Mouse (Mus musculus): ENCODE results near the gene Slc1a7. TPM values are rescaled to one million over a fixed set of nuclear protein-coding genes. Genes with fewer than 3 reads are reported as not detected.
A peak's percentile ranks its signal among the peaks of the same experiment; 100 is the strongest.

Gene Slc1a7
- polyA plus RNA-seq (2014; fragmentation: Nextera tagmentation; extraction: Ambion mirVana) = 0.08 TPM in 1 of 2 replicates, not detected in the other

DNA sequence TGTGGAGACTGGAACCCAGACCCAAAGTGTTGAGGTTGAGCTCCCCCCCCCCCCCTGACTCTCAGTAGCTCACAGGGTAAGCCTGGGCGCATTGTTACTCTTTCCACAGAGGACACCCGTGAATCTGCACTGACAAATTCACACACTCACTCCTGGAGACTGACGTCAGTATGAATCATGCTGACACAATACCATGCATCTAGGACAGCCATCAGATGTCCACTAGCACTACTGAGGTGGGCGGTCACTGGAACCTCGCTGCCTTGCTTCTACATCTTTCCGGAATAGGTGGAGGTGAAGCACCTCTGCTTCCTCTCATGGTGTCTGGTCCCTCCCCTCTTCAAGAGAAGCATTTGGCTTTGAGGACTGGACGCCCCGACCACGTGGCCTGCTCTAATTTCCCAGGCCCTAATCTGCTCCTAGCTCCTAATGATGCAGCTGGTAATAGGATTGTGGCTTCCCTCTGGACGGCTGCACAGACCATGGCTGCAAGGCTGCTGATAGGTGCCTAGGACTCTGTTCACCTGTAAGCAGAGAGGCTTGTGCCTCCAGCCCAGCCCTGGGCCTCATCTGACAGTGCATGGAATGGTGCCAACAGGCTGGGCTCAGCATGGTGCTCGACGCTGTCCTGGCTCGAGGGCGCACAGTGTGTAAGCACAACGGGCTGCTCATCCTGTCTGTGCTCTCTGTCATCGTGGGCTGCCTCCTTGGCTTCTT lies at the start of gene Slc1a7:
Slc1a7 (plus strand) TSS at position 367 of the 717 bp plus-strand sequence.
- no peak within 1 kb of the TSS for H3K4me2 ChIP-seq (replicated peaks)
- H3K9me3 ChIP-seq (ENCODE audit: control insufficient read depth, low read length) = no peaks in the 10 kb centered on the region
- H3K9ac ChIP-seq = no peak within 1 kb of the TSS
- no peak within 1 kb of the TSS for H3K27ac ChIP-seq
- DNase-seq (ENCODE audit: low spot score) = no peak
- no peaks in the 10 kb centered on the region for H3K36me3 ChIP-seq (replicated peaks; ENCODE audit: control insufficient read depth, insufficient read depth)
- WGBS = 77% methylated on average over 16 of the region's 16 CpGs
- no peak for ATAC-seq (ENCODE audit: low FRiP score)
- H3K27me3 ChIP-seq (ENCODE audit: control insufficient read depth, insufficient read depth, low read length) = no peaks in the 10 kb centered on the region
- H3K4me3 ChIP-seq (replicated peaks; ENCODE audit: low read length) = no peak within 1 kb of the TSS
- no peaks in the 10 kb centered on the region for H3K4me1 ChIP-seq (replicated peaks; ENCODE audit: control insufficient read depth, insufficient read depth, low read length)

DNA sequence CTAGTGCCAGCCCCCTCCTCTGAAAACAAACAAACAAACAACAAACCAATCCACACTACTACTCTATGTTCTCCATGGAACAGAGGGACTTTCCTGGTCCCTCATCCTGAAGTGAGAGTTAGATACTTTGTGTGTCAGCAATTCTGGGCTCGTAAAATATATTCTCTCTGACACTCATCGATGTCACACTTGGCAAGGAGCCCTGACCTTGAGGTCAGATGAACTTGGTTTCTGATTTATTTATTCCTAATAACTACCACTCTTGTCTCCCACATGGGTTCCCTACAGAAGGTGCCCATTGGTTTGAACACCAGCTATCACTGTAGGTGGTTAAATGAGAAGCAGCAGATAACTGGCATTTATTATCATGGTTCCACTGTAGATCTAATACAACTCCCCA lies 47.8 kb upstream of the Slc1a7 start:
- WGBS = 88% methylated on average over 2 of the region's 2 CpGs

DNA sequence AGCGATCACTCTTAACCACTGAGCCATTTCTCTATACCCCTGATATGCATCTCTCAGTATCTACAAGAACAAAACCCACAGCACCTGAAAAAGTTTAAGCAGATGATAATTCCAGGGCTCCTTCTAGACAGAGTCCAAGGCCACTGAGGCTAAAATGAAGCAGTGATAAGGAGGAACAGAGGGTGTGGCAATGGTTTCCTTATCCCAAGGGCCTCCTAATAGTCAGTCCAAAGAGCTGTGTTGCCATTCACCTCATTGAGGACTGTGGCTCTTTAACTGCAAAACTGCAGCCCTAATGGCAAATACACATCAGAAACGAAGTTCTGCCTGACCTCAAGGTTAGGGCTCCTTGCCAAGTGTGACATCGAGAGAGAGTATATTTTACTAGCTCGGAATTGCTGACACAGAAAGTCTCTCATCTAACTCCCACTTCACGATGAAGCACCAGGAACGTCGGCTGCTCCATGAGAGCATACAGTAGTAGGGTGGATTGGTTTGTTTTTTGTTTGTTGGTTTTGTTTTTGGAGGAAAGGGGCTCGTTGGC lies 46.9 kb upstream of the Slc1a7 start:
- 79% methylated on average over 8 of the region's 8 CpGs for WGBS
- no peak overlapping the region for H3K4me3 ChIP-seq (replicated peaks; ENCODE audit: low read length)
- ATAC-seq (ENCODE audit: low FRiP score) = no peak

More for the DNA sequence above, 47.8 kb upstream of the Slc1a7 start:
- no peak for DNase-seq (ENCODE audit: low spot score)
- Histone ChIP-seq H3K36me3 (replicated peaks; ENCODE audit: control insufficient read depth, insufficient read depth) (no peaks in the 10 kb centered on the region), H3K9ac (no peak overlapping the region), H3K4me1 (replicated peaks; ENCODE audit: control insufficient read depth, insufficient read depth, low read length) (peaks cover 8% of the 10 kb centered on the region; the same call in 1 of the 2 replicates), H3K27ac (no peak overlapping the region), H3K9me3 (ENCODE audit: control insufficient read depth, low read length) (no peaks in the 10 kb centered on the region), H3K4me2 (replicated peaks) (no peak overlapping the region), H3K27me3 (ENCODE audit: control insufficient read depth, insufficient read depth, low read length) (no peaks in the 10 kb centered on the region), H3K4me3 (replicated peaks; ENCODE audit: low read length) (no peak overlapping the region)
- no peak for ATAC-seq (ENCODE audit: low FRiP score)

DNA sequence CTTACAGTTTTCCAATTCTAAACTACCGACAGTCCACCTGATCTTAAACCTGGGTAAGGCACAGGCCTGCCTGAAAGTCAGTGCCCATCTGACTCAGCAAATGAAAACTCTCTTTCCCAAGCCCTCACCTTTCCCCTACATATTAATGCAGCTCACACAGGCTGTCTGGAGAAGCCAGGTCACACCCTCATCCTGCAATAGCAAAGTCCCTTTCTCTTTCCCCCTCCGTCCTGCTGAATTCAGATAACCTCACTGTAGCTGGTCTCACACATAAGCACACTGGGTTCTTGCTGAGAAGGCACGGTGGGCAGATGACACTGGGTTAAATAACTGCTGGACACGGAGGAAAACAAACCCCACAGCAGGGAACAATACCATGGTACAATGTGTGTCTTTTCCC lies 46.2 kb upstream of the Slc1a7 start:
- Histone ChIP-seq H3K27me3 (ENCODE audit: control insufficient read depth, insufficient read depth, low read length) (no peaks in the 10 kb centered on the region), H3K9me3 (ENCODE audit: control insufficient read depth, low read length) (no peaks in the 10 kb centered on the region), H3K4me3 (replicated peaks; ENCODE audit: low read length) (no peak overlapping the region), H3K4me1 (replicated peaks; ENCODE audit: control insufficient read depth, insufficient read depth, low read length) (peaks cover 8% of the 10 kb centered on the region; the same call in 1 of the 2 replicates), H3K36me3 (replicated peaks; ENCODE audit: control insufficient read depth, insufficient read depth) (no peaks in the 10 kb centered on the region), H3K4me2 (replicated peaks) (peak overlapping the region; percentile 82), H3K9ac (no peak overlapping the region), H3K27ac (no peak overlapping the region)
- WGBS = 51% methylated on average over 4 of the region's 4 CpGs
- ATAC-seq (ENCODE audit: low FRiP score) (no peak), DNase-seq (ENCODE audit: low spot score) (no peak)

More for the DNA sequence above, 46.9 kb upstream of the Slc1a7 start:
- DNase-seq (ENCODE audit: low spot score) = no peak
- H3K9ac ChIP-seq = no peak overlapping the region
- H3K36me3 ChIP-seq (replicated peaks; ENCODE audit: control insufficient read depth, insufficient read depth) = no peaks in the 10 kb centered on the region
- no peaks in the 10 kb centered on the region for H3K27me3 ChIP-seq (ENCODE audit: control insufficient read depth, insufficient read depth, low read length)
- no peaks in the 10 kb centered on the region for H3K9me3 ChIP-seq (ENCODE audit: control insufficient read depth, low read length)
- H3K27ac ChIP-seq = no peak overlapping the region
- H3K4me1 ChIP-seq (replicated peaks; ENCODE audit: control insufficient read depth, insufficient read depth, low read length) = peaks cover 8% of the 10 kb centered on the region; the same call in 1 of the 2 replicates
- no peak overlapping the region for H3K4me2 ChIP-seq (replicated peaks)

DNA sequence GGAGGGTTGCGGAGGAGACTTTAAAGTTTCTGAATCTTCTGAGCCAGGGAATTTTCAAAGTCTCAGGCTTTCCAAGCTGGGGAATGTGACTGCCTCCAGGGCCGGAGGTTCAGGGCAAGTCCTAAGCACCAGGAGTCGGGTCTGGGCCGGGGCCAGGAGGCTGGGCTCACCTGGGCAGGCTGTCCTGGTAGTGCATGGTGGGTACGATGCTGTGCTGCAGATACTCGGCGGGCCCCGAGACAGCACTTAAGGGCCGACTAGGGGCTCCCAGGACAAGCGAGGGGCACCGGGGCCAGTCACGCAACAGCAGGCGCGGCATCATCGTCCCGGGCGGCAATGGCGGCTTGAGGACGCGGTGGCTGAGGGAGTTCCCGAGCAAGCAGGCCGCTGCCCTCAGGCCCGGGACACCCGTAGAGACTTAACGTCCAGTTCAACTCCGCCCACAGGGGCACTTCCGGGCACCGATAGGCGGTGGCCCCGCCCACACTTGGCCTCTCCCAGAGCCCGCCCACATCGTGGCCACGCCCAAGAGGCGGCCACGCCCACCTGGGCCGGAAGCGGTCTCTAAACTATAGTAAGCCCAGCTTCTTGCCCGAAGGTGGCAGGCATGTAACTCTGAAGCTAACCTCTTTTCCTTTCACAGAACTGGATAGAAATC lies 44.9 kb upstream of the Slc1a7 start, which contains the start of gene Cpt2:
Cpt2 (minus strand) TSS at position 466 of the 658 bp plus-strand sequence.
- Histone ChIP-seq H3K4me3 (replicated peaks; ENCODE audit: low read length) (peak within 1 kb of the TSS; percentile 62), H3K27ac (peak within 1 kb of the TSS; percentile 48; the same call in 1 of the 2 replicates), H3K4me1 (replicated peaks; ENCODE audit: control insufficient read depth, insufficient read depth, low read length) (peaks cover 8% of the 10 kb centered on the region; the same call in 1 of the 2 replicates), H3K36me3 (replicated peaks; ENCODE audit: control insufficient read depth, insufficient read depth) (no peaks in the 10 kb centered on the region), H3K27me3 (ENCODE audit: control insufficient read depth, insufficient read depth, low read length) (no peaks in the 10 kb centered on the region), H3K9me3 (ENCODE audit: control insufficient read depth, low read length) (no peaks in the 10 kb centered on the region), H3K4me2 (replicated peaks) (peak within 1 kb of the TSS; percentile 82), H3K9ac (peak within 1 kb of the TSS; percentile 74)
- peak; percentile 89 for DNase-seq (ENCODE audit: low spot score)
- WGBS = 1% methylated on average over 38 of the region's 38 CpGs
- ATAC-seq (ENCODE audit: low FRiP score) = peak; percentile 91

DNA sequence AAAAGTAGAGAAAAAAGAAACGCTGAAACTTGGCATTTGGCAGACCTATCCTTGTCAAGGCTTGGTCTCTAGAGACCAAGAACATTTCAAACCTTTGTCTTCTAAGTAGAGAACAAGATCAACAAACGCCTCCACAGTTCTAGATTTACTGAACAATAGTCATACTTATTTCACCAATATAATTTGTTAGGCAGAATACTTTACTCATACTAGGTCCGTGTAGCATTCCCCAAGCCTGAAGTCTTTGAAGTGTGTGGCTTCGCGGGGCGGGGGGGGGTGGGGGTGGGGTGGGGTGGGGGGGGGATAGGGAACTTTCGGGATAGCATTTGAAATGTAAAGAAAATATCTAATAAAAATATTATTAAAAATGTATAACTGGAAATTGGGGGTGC lies 44.3 kb upstream of the Slc1a7 start:
- no peak overlapping the region for H3K27ac ChIP-seq
- no peak overlapping the region for H3K9ac ChIP-seq
- ATAC-seq (ENCODE audit: low FRiP score) = no peak; the same call in 1 of the 2 replicates
- H3K9me3 ChIP-seq (ENCODE audit: control insufficient read depth, low read length) = no peaks in the 10 kb centered on the region
- DNase-seq (ENCODE audit: low spot score) = no peak
- H3K4me2 ChIP-seq (replicated peaks) = peak overlapping the region; percentile 82
- H3K36me3 ChIP-seq (replicated peaks; ENCODE audit: control insufficient read depth, insufficient read depth) = no peaks in the 10 kb centered on the region
- H3K4me1 ChIP-seq (replicated peaks; ENCODE audit: control insufficient read depth, insufficient read depth, low read length) = peaks cover 8% of the 10 kb centered on the region; the same call in 1 of the 2 replicates
- no peaks in the 10 kb centered on the region for H3K27me3 ChIP-seq (ENCODE audit: control insufficient read depth, insufficient read depth, low read length)
- WGBS = 45% methylated on average over 7 of the region's 7 CpGs
- H3K4me3 ChIP-seq (replicated peaks; ENCODE audit: low read length) = peak overlapping the region; percentile 62

DNA sequence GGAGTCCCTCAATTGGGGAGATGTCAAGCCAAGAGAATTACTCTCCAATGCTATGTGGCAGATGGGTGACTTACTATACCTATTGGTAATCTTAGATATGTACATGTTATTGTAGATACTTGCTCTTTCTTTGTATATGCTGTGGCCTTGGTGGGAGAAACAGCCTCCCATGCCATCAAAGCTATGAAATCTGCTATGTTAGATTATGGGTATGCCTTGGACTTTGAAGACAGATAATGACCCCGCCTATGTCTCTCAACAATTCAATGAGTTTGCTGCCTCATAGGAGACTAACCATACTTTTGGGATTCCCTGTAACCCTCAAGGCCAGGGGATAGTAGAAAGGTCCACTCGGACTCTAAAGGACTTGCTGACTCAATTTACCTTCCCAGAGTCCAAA lies 39.9 kb upstream of the Slc1a7 start:
- no peaks in the 10 kb centered on the region for H3K9me3 ChIP-seq (ENCODE audit: control insufficient read depth, low read length)
- no peak overlapping the region for H3K4me2 ChIP-seq (replicated peaks)
- H3K36me3 ChIP-seq (replicated peaks; ENCODE audit: control insufficient read depth, insufficient read depth) = no peaks in the 10 kb centered on the region
- H3K4me3 ChIP-seq (replicated peaks; ENCODE audit: low read length) = no peak overlapping the region
- DNase-seq (ENCODE audit: low spot score) (no peak), ATAC-seq (ENCODE audit: low FRiP score) (no peak)
- WGBS = 76% methylated on average over 2 of the region's 2 CpGs
- no peak overlapping the region for H3K9ac ChIP-seq
- no peak overlapping the region for H3K27ac ChIP-seq
- no peaks in the 10 kb centered on the region for H3K4me1 ChIP-seq (replicated peaks; ENCODE audit: control insufficient read depth, insufficient read depth, low read length)
- no peaks in the 10 kb centered on the region for H3K27me3 ChIP-seq (ENCODE audit: control insufficient read depth, insufficient read depth, low read length)

DNA sequence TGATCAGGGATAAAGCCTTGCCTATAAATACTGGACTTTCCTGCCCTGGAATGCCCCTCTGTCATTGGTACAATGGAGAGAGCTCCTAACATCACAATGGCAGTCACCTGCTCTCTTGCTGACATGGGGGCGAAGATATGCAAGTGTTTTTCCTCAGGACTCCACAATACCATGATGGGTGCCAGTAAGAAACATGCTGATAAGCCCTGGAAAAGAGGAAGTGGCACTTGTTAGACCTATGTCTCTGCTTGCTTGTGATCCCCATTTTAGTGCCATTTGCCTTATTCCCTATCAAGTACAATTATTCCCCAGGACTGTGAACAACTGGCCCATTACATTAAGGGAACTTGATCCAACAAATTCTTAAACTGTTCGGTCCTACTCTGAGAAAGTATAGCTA lies 39.4 kb upstream of the Slc1a7 start:
- no peaks in the 10 kb centered on the region for H3K36me3 ChIP-seq (replicated peaks; ENCODE audit: control insufficient read depth, insufficient read depth)
- H3K27me3 ChIP-seq (ENCODE audit: control insufficient read depth, insufficient read depth, low read length) = no peaks in the 10 kb centered on the region
- DNase-seq (ENCODE audit: low spot score) (no peak), ATAC-seq (ENCODE audit: low FRiP score) (no peak)
- WGBS = 88% methylated on average over 2 of the region's 2 CpGs
- H3K27ac ChIP-seq = no peak overlapping the region
- no peak overlapping the region for H3K9ac ChIP-seq
- no peak overlapping the region for H3K4me2 ChIP-seq (replicated peaks)
- H3K4me3 ChIP-seq (replicated peaks; ENCODE audit: low read length) = no peak overlapping the region
- no peaks in the 10 kb centered on the region for H3K4me1 ChIP-seq (replicated peaks; ENCODE audit: control insufficient read depth, insufficient read depth, low read length)
- H3K9me3 ChIP-seq (ENCODE audit: control insufficient read depth, low read length) = no peaks in the 10 kb centered on the region

DNA sequence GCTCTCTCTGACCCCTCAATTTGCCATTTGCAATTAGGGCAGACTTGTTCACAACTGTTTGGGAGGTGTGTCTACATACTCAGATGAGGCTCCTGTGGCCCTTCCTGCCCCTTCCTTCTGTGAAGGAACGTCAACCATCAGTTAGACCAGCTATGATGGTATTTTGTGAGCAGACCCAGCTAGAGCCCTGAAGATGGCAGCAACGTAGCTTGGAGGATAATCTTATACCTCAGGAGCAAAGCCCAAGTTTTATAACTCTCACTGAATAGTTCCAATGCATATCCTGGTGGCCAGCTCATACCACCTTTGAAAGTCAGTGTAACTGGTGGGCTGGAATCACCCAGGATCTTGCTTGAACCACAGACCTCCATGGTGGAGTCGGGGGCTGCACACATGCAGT lies 36.7 kb upstream of the Slc1a7 start:
- 79% methylated on average over 3 of the region's 3 CpGs for WGBS
- Histone ChIP-seq H3K9me3 (ENCODE audit: control insufficient read depth, low read length) (no peaks in the 10 kb centered on the region), H3K4me3 (replicated peaks; ENCODE audit: low read length) (no peak overlapping the region), H3K27me3 (ENCODE audit: control insufficient read depth, insufficient read depth, low read length) (no peaks in the 10 kb centered on the region), H3K27ac (no peak overlapping the region), H3K9ac (no peak overlapping the region), H3K4me2 (replicated peaks) (no peak overlapping the region), H3K36me3 (replicated peaks; ENCODE audit: control insufficient read depth, insufficient read depth) (no peaks in the 10 kb centered on the region), H3K4me1 (replicated peaks; ENCODE audit: control insufficient read depth, insufficient read depth, low read length) (no peaks in the 10 kb centered on the region)
- ATAC-seq (ENCODE audit: low FRiP score) = no peak
- no peak for DNase-seq (ENCODE audit: low spot score)

All from hindbrain, embryonic 14.5 days (tissue).